Mouse (Mus musculus): ENCODE measurements around the gene Proca1. TPM values are rescaled to one million over a fixed set of nuclear protein-coding genes. Genes with fewer than 3 reads are reported as not detected.

Proca1 gene
- polyA plus RNA-seq, 1 experiment from 2014 or later = 0.77 TPM

GRCm38 (mm10) chr11:78160675-78161074 is 32.5 kb upstream of the Proca1 start:
- Histone ChIP-seq H3K36me3 (ENCODE audit: control insufficient read depth, insufficient read depth) (peaks cover 51% of the 10 kb centered on the region), H3K4me3 (ENCODE audit: low read depth, low read length) (no peak overlapping the region), H3K9me3 (ENCODE audit: control insufficient read depth) (no peaks in the 10 kb centered on the region), H3K27me3 (replicated peaks; ENCODE audit: control insufficient read depth, insufficient read depth, low read length) (no peaks in the 10 kb centered on the region), H3K27ac (ENCODE audit: low read depth, low read length) (no peak overlapping the region; the same call in 1 of the 2 replicates), H3K4me1 (replicated peaks; ENCODE audit: control insufficient read depth, insufficient read depth, low read length) (peaks cover 9% of the 10 kb centered on the region; the same call in 1 of the 2 replicates), H3K9ac (ENCODE audit: low read depth, low read length) (no peak overlapping the region), H3K4me2 (replicated peaks; ENCODE audit: low read depth) (no peak overlapping the region)
- ATAC-seq = no peak
- WGBS = 80% methylated on average over 3 of the region's 3 CpGs
- no peak for TF ChIP-seq CTCF (IDR thresholded peaks at IDR 0.05; ENCODE audit: low read depth)

DNA sequence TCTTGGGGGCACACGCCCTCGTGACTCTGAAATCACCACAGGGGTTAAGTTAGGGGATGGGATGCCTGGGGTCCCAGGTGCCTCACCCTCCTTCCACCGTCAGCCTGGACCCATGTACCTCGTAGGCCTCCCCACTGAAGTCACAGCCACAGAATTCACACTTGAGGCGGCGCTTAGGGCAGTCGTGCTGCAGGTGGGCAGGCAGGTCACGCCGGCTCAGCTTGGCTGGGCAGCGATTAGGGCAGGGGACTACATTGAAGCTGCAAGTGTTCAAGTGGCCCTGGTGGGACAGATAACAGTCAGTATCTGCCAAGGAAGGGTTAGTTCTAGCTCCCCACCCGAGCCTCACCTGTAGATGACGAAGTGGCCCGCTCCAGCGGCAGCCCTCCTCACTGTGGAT is 32.0 kb upstream of the Proca1 start:
- H3K4me1 ChIP-seq (replicated peaks; ENCODE audit: control insufficient read depth, insufficient read depth, low read length) = peaks cover 9% of the 10 kb centered on the region; the same call in 1 of the 2 replicates
- H3K27ac ChIP-seq (ENCODE audit: low read depth, low read length) = no peak overlapping the region; the same call in 1 of the 2 replicates
- H3K36me3 ChIP-seq (ENCODE audit: control insufficient read depth, insufficient read depth) = peaks cover 46% of the 10 kb centered on the region
- no peak for TF ChIP-seq CTCF (IDR thresholded peaks at IDR 0.05; ENCODE audit: low read depth)
- no peak overlapping the region for H3K4me2 ChIP-seq (replicated peaks; ENCODE audit: low read depth)
- H3K4me3 ChIP-seq (ENCODE audit: low read depth, low read length) = no peak overlapping the region
- no peaks in the 10 kb centered on the region for H3K9me3 ChIP-seq (ENCODE audit: control insufficient read depth)
- no peak for ATAC-seq
- H3K27me3 ChIP-seq (replicated peaks; ENCODE audit: control insufficient read depth, insufficient read depth, low read length) = no peaks in the 10 kb centered on the region
- 82% methylated on average over 14 of the region's 14 CpGs for WGBS
- H3K9ac ChIP-seq (ENCODE audit: low read depth, low read length) = no peak overlapping the region

- Histone ChIP-seq H3K4me1 (replicated peaks; ENCODE audit: control insufficient read depth, insufficient read depth, low read length) (peaks cover 14% of the 10 kb centered on the region; the same call in 1 of the 2 replicates), H3K4me3 (ENCODE audit: low read depth, low read length) (no peak overlapping the region), H3K9me3 (ENCODE audit: control insufficient read depth) (no peaks in the 10 kb centered on the region), H3K36me3 (ENCODE audit: control insufficient read depth, insufficient read depth) (peaks cover 46% of the 10 kb centered on the region), H3K27ac (ENCODE audit: low read depth, low read length) (no peak overlapping the region), H3K27me3 (replicated peaks; ENCODE audit: control insufficient read depth, insufficient read depth, low read length) (no peaks in the 10 kb centered on the region), H3K4me2 (replicated peaks; ENCODE audit: low read depth) (0 out of 2 replicates have a peak overlapping the region, but pooled peaks have one; percentile 89), H3K9ac (ENCODE audit: low read depth, low read length) (no peak overlapping the region)
- TF ChIP-seq CTCF (IDR thresholded peaks at IDR 0.05; ENCODE audit: low read depth) = no peak
- WGBS = 54% methylated on average over 4 of the region's 4 CpGs
- no peak for ATAC-seq
Observed at GRCm38 (mm10) chr11:78161968-78162367, 31.2 kb upstream of the Proca1 start.

DNA sequence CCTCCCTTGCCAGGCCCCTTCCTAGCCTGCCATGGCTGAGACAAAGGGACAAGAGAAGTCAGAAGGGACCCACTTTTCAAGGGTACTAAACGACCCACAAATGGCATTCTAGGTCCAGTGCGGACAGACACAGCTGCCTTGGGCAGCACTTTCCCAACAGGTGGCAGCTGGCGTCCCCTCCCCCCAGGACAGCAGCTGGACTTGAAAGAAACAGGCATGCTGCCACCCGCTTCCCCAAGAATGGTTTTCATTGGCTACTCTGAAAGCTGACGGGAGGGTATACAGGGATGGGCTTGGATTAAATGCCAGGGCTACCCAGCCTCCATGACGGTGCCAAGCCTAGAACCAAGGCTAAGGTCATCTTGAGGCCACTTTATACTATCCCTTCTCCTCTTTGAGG is 30.7 kb upstream of the Proca1 start:
- Histone ChIP-seq H3K36me3 (ENCODE audit: control insufficient read depth, insufficient read depth) (peaks cover 44% of the 10 kb centered on the region), H3K4me3 (ENCODE audit: low read depth, low read length) (no peak overlapping the region), H3K27ac (ENCODE audit: low read depth, low read length) (no peak overlapping the region), H3K9ac (ENCODE audit: low read depth, low read length) (no peak overlapping the region), H3K9me3 (ENCODE audit: control insufficient read depth) (no peaks in the 10 kb centered on the region), H3K27me3 (replicated peaks; ENCODE audit: control insufficient read depth, insufficient read depth, low read length) (no peaks in the 10 kb centered on the region), H3K4me2 (replicated peaks; ENCODE audit: low read depth) (peak overlapping the region; percentile 89), H3K4me1 (replicated peaks; ENCODE audit: control insufficient read depth, insufficient read depth, low read length) (peaks cover 14% of the 10 kb centered on the region; the same call in 1 of the 2 replicates)
- 60% methylated on average over 6 of the region's 6 CpGs for WGBS
- no peak for TF ChIP-seq CTCF (IDR thresholded peaks at IDR 0.05; ENCODE audit: low read depth)
- ATAC-seq = no peak

GRCm38 (mm10) chr11:78163045-78163444 is 30.1 kb upstream of the Proca1 start:
- 72% methylated on average over 2 of the region's 2 CpGs for WGBS
- Histone ChIP-seq H3K4me1 (replicated peaks; ENCODE audit: control insufficient read depth, insufficient read depth, low read length) (peaks cover 14% of the 10 kb centered on the region; the same call in 1 of the 2 replicates), H3K27ac (ENCODE audit: low read depth, low read length) (peak overlapping the region; percentile 97; the same call in 1 of the 2 replicates), H3K4me2 (replicated peaks; ENCODE audit: low read depth) (peak overlapping the region; percentile 89), H3K9me3 (ENCODE audit: control insufficient read depth) (no peaks in the 10 kb centered on the region), H3K36me3 (ENCODE audit: control insufficient read depth, insufficient read depth) (peaks cover 38% of the 10 kb centered on the region), H3K9ac (ENCODE audit: low read depth, low read length) (peak overlapping the region; percentile 88), H3K4me3 (ENCODE audit: low read depth, low read length) (peak overlapping the region; percentile 88; the same call in 1 of the 2 replicates), H3K27me3 (replicated peaks; ENCODE audit: control insufficient read depth, insufficient read depth, low read length) (no peaks in the 10 kb centered on the region)
- ATAC-seq = no peak
- no peak for TF ChIP-seq CTCF (IDR thresholded peaks at IDR 0.05; ENCODE audit: low read depth)

DNA sequence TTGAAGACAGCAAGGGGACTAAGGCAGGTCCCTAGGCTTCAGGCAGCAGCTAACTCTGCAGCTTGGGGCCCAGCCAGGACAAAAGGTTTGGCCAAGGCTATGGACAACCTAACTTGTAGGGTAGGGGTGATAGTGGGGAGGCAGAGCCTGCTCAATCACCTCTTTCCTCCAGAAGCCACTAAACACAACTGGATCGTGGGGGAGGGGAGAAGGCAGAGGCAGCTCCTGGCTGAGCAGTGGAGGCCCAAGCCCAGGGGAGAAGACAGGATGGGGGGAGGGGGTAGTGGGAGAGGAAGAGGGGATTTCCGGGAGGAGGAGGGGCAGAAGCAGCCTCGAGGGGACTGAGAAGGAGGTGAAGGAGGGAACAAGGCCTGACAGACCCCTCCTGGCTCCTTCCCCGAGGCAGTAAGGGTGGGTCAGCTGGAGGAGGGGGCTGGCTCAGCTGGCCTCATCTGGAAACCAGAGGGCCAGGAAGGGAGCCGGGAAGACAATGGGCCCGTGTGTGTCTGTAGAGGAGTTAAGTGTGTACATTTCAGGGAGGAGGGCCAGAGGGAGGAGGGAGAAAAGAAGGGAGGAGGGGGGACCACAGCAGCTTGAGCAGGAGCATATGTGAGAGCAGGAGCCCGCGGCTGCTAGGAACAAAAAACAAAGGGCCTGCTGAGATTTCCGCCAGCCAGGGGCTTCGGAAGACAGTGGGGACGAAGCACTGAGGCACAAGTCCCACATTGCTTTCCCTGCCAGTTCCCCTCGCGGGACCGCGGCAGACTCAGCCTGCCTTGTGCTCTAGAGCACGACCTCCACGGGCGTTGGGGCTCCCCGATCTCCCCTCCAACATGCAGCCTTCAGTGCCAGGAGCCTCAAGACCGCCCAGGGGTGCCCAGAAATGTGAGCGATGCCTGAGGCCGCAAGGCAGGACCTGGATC is 29.2 kb upstream of the Proca1 start:
- peak overlapping the region; percentile 88 for H3K9ac ChIP-seq (ENCODE audit: low read depth, low read length)
- no peaks in the 10 kb centered on the region for H3K27me3 ChIP-seq (replicated peaks; ENCODE audit: control insufficient read depth, insufficient read depth, low read length)
- peaks cover 30% of the 10 kb centered on the region for H3K36me3 ChIP-seq (ENCODE audit: control insufficient read depth, insufficient read depth)
- no peak for TF ChIP-seq CTCF (IDR thresholded peaks at IDR 0.05; ENCODE audit: low read depth)
- no peaks in the 10 kb centered on the region for H3K9me3 ChIP-seq (ENCODE audit: control insufficient read depth)
- peak overlapping the region; percentile 97 for H3K27ac ChIP-seq (ENCODE audit: low read depth, low read length)
- peak overlapping the region; percentile 89 for H3K4me2 ChIP-seq (replicated peaks; ENCODE audit: low read depth)
- no peak for ATAC-seq
- peaks cover 14% of the 10 kb centered on the region; the same call in 1 of the 2 replicates for H3K4me1 ChIP-seq (replicated peaks; ENCODE audit: control insufficient read depth, insufficient read depth, low read length)
- H3K4me3 ChIP-seq (ENCODE audit: low read depth, low read length) = peak overlapping the region; percentile 88
- WGBS = under 1% methylated on average over 22 of the region's 22 CpGs
